Mouse (Mus musculus) adrenal gland, adult (tissue): ENCODE data around the gene Npr1.

Source experiments
- DNase-seq, 2 experiments: peaks; one replicate each; pipeline ENCODE4 v3.0.0; 2022 to 2023; ENCODE audit warnings: low spot score in 1 of 2; ENCODE audit not compliant: inconsistent age in 2 of 2

Gene Npr1

GRCm38 (mm10) chr3:90440756-90441155 lies 24.9 kb downstream of the Npr1 start:
- DNase-seq = no peak

GRCm38 (mm10) chr3:90437131-90437530 lies 28.5 kb downstream of the Npr1 start:
- DNase-seq = peak in 1 of 2 experiments; percentile 83

- DNase-seq = peak in 1 of 2 experiments; percentile 66
Observed at GRCm38 (mm10) chr3:90434073-90434730, 31.5 kb downstream of the Npr1 start.

- DNase-seq = peak; percentile 100
Observed at GRCm38 (mm10) chr3:90433381-90434020, 32.2 kb downstream of the Npr1 start, which contains the start of gene Ints3. Gene Ints3, minus strand, starts transcription at chr3:90433622.

GRCm38 (mm10) chr3:90432811-90433219 lies 32.9 kb downstream of the Npr1 start:
- peak in 1 of 2 experiments; percentile 92 for DNase-seq

GRCm38 (mm10) chr3:90432348-90432747 lies 33.3 kb downstream of the Npr1 start:
- DNase-seq = peak in 1 of 2 experiments; percentile 59

- DNase-seq = no peak
Observed at GRCm38 (mm10) chr3:90429576-90429975, 36.1 kb downstream of the Npr1 start.

GRCm38 (mm10) chr3:90428186-90428585 lies 37.5 kb downstream of the Npr1 start:
- DNase-seq = no peak

- no peak for DNase-seq
Observed at GRCm38 (mm10) chr3:90427574-90427973, 38.1 kb downstream of the Npr1 start.

GRCm38 (mm10) chr3:90425499-90425898 lies 40.2 kb downstream of the Npr1 start:
- no peak for DNase-seq

- DNase-seq = peak; percentile 61 to 78
Observed at GRCm38 (mm10) chr3:90423549-90423948, 42.1 kb downstream of the Npr1 start.

- DNase-seq = no peak
Observed at GRCm38 (mm10) chr3:90420696-90421095, 45.0 kb downstream of the Npr1 start.

- no peak for DNase-seq
Observed at GRCm38 (mm10) chr3:90413011-90413396, 52.7 kb downstream of the Npr1 start.

- peak; percentile 85 to 95 for DNase-seq
Observed at GRCm38 (mm10) chr3:90412312-90413010, 53.2 kb downstream of the Npr1 start.

GRCm38 (mm10) chr3:90408721-90409120 lies 56.9 kb downstream of the Npr1 start:
- no peak for DNase-seq

- DNase-seq = peak; percentile 24 to 73
Observed at GRCm38 (mm10) chr3:90406414-90406813, 59.3 kb downstream of the Npr1 start.

GRCm38 (mm10) chr3:90404609-90405008 lies 61.1 kb downstream of the Npr1 start:
- peak in 1 of 2 experiments; percentile 66 for DNase-seq

GRCm38 (mm10) chr3:90404121-90404520 lies 61.5 kb downstream of the Npr1 start:
- DNase-seq = peak; percentile 82 to 93

- DNase-seq = peak; percentile 34 to 69
Observed at GRCm38 (mm10) chr3:90400993-90401392, 64.7 kb downstream of the Npr1 start.
